Mouse (Mus musculus): ENCODE data around the gene Klf13.

Gene Klf13

DNA sequence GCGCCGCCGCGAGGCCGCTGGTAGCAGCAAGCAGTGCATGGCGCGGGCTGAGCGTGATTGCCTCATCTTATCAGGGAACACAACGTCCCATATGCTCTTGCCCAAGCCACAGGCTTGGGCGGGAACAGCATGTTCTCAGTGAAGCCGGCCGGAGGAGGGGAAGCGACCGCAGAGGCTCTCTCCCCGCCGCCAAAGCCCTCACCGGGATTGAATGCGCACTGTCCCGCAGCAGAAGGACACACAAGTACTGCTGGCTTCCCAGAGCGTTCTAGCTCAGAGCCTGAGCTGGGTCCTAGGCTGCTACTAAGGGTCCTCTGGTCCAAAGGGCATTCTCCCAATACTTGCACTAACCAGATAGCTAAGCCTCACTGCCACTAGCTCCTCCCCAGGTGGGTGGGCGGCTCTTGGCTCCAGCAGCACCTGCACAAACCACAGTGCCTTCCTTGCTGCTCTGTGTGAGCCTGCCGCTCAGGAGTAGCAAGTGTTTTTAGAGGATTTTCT is 41.7 kb downstream of the Klf13 start:
- H3K27me3 ChIP-seq (ENCODE audit: control insufficient read depth, insufficient read depth, low read length, poor library complexity, severe bottlenecking), result no peaks in the 10 kb centered on the region
- H3K36me3 ChIP-seq (ENCODE audit: control insufficient read depth, insufficient read depth, low read length, poor library complexity, severe bottlenecking), result no peaks in the 10 kb centered on the region
- DNase-seq (ENCODE audit: low read depth, low spot score), result peak; percentile 61

DNA sequence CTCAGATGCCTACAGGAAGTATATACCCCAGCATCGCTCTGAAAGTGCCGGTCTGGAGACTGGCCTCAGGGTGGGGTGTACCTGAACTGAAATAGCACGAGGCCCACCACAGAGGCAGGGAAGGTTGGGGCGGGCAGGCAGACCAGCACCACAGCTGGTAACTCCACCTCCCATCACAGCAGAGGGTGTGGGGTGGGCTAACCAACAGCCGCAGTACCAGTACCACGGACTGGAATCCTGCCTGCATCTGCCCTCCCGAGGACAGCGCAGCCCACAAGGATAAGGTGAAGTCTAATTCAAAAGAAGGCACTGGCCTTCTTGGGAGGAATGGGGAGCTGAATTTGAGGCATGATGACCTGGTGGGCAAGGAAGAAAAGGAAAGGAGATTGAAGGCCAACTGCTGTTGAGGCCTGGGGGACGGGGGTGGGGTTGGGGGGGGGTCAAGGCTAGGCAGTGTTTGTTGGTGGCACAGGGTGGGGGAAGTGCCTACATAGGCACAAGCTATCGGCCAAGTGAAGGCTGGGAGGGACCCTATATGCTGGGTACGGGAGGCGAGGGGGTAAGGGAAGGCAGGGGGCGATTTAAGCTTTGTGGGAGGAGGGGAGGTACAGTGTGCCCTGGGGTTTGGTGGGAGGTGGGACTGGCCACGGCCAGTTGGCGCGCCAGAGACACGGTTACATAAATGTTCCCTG is 42.3 kb downstream of the Klf13 start:
- no peak for DNase-seq (ENCODE audit: low read depth, low spot score)
- no peaks in the 10 kb centered on the region for H3K27me3 ChIP-seq (ENCODE audit: control insufficient read depth, insufficient read depth, low read length, poor library complexity, severe bottlenecking)
- H3K36me3 ChIP-seq (ENCODE audit: control insufficient read depth, insufficient read depth, low read length, poor library complexity, severe bottlenecking), result no peaks in the 10 kb centered on the region

DNA sequence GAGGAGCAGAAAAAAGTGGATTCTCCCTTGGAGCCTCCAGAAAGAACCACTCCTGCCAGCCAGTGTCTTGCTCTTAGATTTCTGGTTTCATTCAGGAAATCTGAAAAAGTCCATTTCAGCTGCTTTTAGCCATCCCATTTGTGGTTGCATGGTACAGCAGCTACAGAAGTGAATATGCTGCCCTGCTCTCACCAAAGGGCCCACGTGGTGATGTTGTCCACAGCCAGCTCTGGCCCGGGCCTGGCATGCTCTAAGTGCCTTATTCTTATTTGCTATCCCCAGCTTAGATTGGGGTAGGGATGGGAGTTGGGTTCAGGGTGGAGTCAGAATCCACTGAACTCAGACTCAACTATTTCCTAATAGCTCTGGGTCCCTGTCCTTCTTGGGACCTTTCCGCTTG is 43.5 kb downstream of the Klf13 start:
- DNase-seq (ENCODE audit: low read depth, low spot score), result peak; percentile 39
- Histone ChIP-seq H3K36me3 (ENCODE audit: control insufficient read depth, insufficient read depth, low read length, poor library complexity, severe bottlenecking) (peaks cover 5% of the 10 kb centered on the region), H3K27me3 (ENCODE audit: control insufficient read depth, insufficient read depth, low read length, poor library complexity, severe bottlenecking) (no peaks in the 10 kb centered on the region)

DNA sequence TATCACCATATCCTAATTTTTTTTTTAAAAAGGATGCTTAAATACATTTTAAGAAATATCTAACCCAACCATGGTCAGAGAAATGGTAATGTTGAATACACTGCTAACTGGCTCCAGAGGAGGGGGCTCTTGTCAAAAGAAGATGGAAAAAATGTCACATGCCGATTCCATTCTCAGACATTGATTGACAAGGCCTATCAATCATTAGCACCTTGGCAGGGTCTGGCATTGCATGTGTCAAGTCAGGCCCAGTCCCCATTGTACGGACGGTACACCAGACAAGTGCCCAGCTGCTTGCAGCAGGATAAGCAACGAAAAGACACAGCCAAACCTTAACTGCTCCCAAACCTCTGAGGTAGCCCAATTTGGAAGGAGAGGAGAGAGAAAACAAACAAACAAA is 44.1 kb downstream of the Klf13 start:
- Histone ChIP-seq H3K36me3 (ENCODE audit: control insufficient read depth, insufficient read depth, low read length, poor library complexity, severe bottlenecking) (peaks cover 8% of the 10 kb centered on the region), H3K27me3 (ENCODE audit: control insufficient read depth, insufficient read depth, low read length, poor library complexity, severe bottlenecking) (no peaks in the 10 kb centered on the region)
- no peak for DNase-seq (ENCODE audit: low read depth, low spot score)

DNA sequence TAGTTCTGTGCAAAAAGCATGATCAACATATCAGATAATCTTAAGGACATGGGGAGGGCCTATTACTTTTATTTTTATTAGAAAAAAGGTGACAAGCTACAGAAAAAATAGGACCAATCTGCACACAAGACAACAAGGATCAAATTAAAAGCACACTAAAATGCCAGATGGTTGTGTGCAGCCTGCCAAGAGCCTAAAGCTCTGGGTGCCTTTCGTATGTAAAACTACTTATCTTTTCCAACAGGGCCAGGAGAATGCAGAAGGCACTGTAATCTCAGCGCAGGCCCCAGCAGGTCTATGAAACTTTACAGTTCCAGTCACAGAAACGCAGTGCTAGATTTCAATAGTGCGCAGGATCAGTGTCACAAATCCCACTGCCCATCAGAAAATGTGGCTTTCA is 45.0 kb downstream of the Klf13 start:
- no peaks in the 10 kb centered on the region for H3K27me3 ChIP-seq (ENCODE audit: control insufficient read depth, insufficient read depth, low read length, poor library complexity, severe bottlenecking)
- peaks cover 12% of the 10 kb centered on the region for H3K36me3 ChIP-seq (ENCODE audit: control insufficient read depth, insufficient read depth, low read length, poor library complexity, severe bottlenecking)
- DNase-seq (ENCODE audit: low read depth, low spot score), result no peak

DNA sequence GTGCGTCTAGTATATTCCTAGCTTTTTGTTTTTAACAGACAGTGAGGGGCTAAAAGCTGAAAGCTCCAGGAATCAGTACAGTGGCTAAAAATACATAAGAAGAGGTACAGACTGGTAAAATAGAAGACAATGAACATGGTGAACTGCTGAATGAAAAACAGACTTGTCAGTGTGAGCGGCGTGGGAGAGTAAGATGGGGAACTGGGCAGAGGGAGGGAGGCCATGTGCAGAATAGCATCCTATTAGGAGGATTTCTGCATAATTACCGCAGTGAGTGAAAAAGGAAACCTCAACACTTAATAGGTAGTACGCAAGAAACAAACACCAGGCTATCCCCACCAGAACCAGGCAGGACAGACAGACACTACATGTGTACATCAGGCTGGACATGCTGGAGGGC is 45.5 kb downstream of the Klf13 start:
- peaks cover 12% of the 10 kb centered on the region for H3K36me3 ChIP-seq (ENCODE audit: control insufficient read depth, insufficient read depth, low read length, poor library complexity, severe bottlenecking)
- DNase-seq (ENCODE audit: low read depth, low spot score), result peak; percentile 27

DNA sequence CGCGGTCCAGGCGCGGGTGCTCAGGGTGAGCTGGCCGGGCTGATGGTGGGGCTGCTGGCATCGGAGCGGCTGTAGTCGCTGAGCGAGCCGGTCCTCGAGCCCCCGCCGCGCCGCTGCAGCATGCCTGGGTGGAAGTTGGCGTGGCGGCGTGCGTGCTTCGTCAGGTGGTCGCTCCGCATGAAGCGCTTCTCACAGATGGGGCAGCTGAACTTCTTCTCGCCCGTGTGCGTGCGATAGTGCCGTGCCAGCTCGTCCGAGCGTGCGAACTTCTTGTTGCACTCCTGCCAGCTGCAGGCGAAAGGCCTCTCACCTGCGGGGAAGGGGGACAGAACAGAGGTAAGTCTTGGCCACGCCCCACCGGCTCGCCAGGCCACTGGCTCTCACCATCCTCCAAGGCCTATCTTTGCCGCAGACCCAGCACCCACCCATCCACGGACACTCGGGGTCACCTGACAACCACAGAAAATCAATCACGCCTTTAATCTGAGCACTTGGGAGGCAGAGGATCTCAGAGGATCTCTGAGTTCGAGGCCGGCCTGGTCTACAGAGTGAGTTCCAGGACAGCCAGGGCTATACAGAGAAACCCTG is 47.1 kb downstream of the Klf13 start:
- DNase-seq (ENCODE audit: low read depth, low spot score), result peak; percentile 43
- Histone ChIP-seq H3K36me3 (ENCODE audit: control insufficient read depth, insufficient read depth, low read length, poor library complexity, severe bottlenecking) (peaks cover 13% of the 10 kb centered on the region), H3K27me3 (ENCODE audit: control insufficient read depth, insufficient read depth, low read length, poor library complexity, severe bottlenecking) (no peaks in the 10 kb centered on the region)

More for the DNA sequence above, 45.5 kb downstream of the Klf13 start:
- H3K27me3 ChIP-seq (ENCODE audit: control insufficient read depth, insufficient read depth, low read length, poor library complexity, severe bottlenecking), result no peaks in the 10 kb centered on the region

DNA sequence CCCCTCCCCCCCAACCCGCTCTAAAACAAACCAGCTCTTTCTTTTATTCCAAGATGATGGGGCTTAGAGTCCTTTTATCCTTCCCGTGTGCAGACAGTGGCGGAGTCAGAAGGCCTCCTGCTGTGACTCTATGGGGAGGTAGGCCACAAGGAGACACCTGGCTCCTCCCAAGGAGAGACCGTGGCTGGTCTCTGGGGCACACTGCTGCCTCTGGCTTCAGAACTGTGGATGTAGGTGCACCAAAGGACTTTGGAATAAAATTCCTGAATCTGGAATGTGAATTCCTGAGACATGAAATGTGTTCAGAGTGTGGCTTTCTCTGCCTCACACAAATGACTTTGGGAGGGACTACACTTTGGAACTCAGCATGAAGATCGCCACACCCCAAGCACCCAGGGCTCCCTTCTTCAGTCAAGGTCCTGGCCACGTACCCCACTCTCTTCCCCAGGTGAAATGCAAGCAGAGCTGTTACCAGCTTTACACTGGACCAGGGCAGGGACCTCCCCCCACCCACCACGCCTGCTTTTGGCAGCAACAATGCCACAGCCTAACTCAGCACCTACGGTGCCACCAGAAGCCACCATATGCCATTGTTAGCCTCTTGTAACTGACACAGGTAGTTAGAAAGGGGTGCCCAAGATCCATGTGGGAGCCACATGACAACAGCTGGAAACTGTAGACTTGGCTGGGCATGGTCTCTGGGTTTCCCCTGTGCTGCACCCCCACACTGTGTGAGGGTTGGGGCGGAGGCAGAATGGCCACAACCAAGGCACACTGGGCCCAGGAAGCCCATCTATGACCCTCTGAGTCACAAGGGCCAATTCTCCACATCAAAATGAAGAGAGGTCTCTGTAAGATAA is 49.4 kb downstream of the Klf13 start:
- no peak for DNase-seq (ENCODE audit: low read depth, low spot score)
- Histone ChIP-seq H3K36me3 (ENCODE audit: control insufficient read depth, insufficient read depth, low read length, poor library complexity, severe bottlenecking) (peaks cover 13% of the 10 kb centered on the region), H3K27me3 (ENCODE audit: control insufficient read depth, insufficient read depth, low read length, poor library complexity, severe bottlenecking) (no peaks in the 10 kb centered on the region)

DNA sequence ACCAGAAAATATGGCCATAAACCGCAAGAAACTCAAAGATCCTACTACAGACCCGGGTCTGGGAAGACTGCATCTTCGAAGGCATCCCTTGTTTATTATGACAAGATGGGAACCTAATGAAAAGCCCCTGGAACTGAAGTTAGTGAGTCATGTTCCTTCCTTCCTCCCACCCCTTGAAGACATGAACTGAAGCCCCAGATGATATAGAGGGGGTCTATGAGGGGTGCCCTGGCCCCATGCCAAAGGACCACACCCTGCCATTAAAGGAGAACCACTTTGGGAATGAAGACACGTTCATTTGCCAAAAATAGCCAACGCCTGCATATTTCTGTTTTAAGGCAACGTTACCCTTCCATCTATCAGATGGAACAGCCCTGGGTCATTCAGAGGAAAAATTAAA is 50.0 kb downstream of the Klf13 start:
- H3K27me3 ChIP-seq (ENCODE audit: control insufficient read depth, insufficient read depth, low read length, poor library complexity, severe bottlenecking), result no peaks in the 10 kb centered on the region
- peaks cover 13% of the 10 kb centered on the region for H3K36me3 ChIP-seq (ENCODE audit: control insufficient read depth, insufficient read depth, low read length, poor library complexity, severe bottlenecking)
- no peak for DNase-seq (ENCODE audit: low read depth, low spot score)

DNA sequence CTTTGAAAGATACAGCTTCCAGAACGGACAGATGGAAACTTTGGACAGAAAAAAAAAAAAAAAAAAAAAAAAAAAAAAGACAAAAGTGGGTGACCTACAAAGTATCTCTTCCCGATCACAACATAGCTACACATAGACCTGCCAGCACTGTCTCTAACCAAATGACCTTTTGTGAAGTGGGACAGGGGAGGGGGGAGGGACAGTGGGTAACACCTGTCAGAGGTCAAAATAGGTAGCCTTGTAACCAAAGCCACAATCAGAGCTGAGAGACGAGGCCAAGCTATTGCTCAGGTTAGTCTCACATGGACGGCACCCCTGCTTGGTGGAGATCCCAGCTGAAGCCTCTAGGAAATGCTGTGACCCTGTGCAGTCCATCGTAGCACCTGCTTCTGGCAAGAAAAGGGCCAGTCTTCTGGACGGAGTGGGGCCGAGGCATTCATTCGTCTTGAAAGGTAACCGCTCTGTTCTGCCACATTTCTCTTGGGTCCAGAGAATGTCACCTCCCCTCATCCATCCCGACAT is 51.1 kb downstream of the Klf13 start:
- no peak for DNase-seq (ENCODE audit: low read depth, low spot score)
- H3K27me3 ChIP-seq (ENCODE audit: control insufficient read depth, insufficient read depth, low read length, poor library complexity, severe bottlenecking), result no peaks in the 10 kb centered on the region
- H3K36me3 ChIP-seq (ENCODE audit: control insufficient read depth, insufficient read depth, low read length, poor library complexity, severe bottlenecking), result peaks cover 13% of the 10 kb centered on the region

DNA sequence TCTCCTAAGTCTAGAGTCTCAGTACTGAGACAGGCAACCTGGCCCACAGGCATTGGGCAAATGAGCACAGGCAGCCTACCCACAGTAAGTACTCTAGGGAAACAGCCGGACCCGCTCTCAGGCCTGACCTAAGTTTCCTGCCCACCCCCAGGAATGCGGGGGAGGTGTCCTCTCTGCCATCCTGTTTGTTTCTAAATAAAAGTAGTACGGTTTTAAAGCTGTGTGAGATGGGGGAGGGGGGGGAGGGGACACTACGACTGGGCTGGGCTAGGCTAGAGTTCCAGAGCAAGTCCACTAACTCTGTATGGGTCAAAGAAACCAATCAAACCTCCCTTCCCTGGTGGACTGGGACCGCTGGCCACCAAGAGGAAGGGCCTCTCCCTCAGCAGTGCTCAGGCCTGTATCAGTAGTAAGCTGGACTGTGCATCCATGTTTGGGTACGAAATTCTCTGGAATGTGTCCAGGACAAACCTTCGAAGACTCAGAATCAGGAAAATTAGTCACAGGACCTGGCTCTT is 51.6 kb downstream of the Klf13 start:
- no peak for DNase-seq (ENCODE audit: low read depth, low spot score)
- Histone ChIP-seq H3K27me3 (ENCODE audit: control insufficient read depth, insufficient read depth, low read length, poor library complexity, severe bottlenecking) (no peaks in the 10 kb centered on the region), H3K36me3 (ENCODE audit: control insufficient read depth, insufficient read depth, low read length, poor library complexity, severe bottlenecking) (peaks cover 13% of the 10 kb centered on the region)

DNA sequence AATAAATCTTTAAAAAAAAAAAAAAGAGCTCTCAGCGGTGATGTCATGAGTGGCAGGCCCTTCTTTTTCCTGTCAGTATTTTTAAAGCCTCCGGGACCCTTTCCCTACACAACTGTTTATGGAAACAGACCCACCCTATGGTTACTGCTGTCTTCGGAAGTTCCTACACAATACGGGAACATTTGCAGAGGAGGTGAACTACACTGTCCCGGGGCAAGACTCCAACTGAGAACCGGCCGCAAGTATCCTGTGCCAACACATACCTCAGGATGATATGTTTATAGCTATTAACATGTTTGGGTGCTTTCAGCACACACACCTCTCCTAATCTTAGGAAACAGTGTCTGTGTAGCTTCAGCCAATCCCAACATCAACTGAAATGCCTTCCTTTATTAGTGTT is 53.7 kb downstream of the Klf13 start:
- Histone ChIP-seq H3K27me3 (ENCODE audit: control insufficient read depth, insufficient read depth, low read length, poor library complexity, severe bottlenecking) (no peaks in the 10 kb centered on the region), H3K36me3 (ENCODE audit: control insufficient read depth, insufficient read depth, low read length, poor library complexity, severe bottlenecking) (peaks cover 8% of the 10 kb centered on the region)
- no peak for DNase-seq (ENCODE audit: low read depth, low spot score)

DNA sequence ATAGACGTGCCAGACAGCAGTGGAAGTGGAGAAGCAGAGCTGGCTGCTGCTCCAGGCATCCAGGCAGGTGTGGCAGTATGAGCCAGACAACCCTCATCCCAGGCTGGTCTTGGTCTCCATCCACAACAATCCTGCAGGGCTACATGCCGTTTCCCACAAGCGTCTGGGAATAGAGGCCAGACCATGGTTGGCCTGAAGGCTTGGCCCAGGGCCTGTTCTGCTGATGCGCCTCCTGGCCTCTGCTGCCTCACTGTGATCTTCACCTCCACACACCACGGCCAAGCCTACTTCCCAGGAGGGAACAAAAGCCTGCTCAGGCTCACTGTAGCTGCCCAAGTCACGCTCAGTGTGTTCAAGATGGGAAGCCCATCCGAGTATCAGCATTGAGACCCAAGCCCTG is 56.0 kb downstream of the Klf13 start:
- no peaks in the 10 kb centered on the region; the same call in 1 of the 2 replicates for H3K36me3 ChIP-seq (ENCODE audit: control insufficient read depth, insufficient read depth, low read length, poor library complexity, severe bottlenecking)
- no peaks in the 10 kb centered on the region for H3K27me3 ChIP-seq (ENCODE audit: control insufficient read depth, insufficient read depth, low read length, poor library complexity, severe bottlenecking)
- DNase-seq (ENCODE audit: low read depth, low spot score), result no peak

DNA sequence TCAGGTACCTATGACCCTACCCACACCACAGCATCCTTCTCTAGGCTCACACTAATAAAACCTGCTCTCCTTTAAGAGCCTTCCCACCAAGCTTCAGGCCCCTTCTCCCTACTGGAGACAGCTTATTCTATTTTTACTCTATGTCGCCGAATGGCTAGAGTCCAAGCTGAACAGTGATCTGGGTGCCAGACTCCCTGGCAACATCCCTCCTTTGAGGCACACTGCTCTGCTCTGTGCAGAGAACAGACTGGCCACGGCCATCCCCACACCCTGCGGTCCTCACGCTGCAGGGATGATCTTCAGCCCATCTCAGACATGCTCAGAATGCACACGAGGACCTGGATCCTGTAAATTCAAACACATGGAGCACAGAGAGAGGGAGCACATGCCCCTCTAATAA is 59.1 kb downstream of the Klf13 start:
- no peaks in the 10 kb centered on the region for H3K36me3 ChIP-seq (ENCODE audit: control insufficient read depth, insufficient read depth, low read length, poor library complexity, severe bottlenecking)
- DNase-seq (ENCODE audit: low read depth, low spot score), result no peak
- H3K27me3 ChIP-seq (ENCODE audit: control insufficient read depth, insufficient read depth, low read length, poor library complexity, severe bottlenecking), result no peaks in the 10 kb centered on the region

DNA sequence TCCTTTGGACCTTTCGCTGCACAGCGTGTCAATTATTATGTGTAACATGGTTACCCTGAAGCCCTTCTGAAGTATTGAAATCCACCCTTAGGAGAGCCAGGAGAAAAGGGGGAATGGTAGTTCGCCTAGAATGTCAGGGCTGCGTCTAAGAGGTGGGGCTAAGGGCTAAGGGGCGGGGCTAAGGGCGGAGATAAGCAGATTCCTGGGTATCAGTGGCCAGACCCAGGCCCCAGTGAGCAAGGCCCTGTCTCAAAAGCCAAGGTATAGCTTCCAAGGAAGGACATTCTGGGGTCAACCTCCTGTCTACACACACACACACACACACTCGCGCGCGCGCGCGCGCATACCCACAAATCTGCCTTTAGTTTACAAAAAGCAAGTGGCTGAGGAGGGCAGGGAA is 61.1 kb downstream of the Klf13 start:
- Histone ChIP-seq H3K27me3 (ENCODE audit: control insufficient read depth, insufficient read depth, low read length, poor library complexity, severe bottlenecking) (no peaks in the 10 kb centered on the region), H3K36me3 (ENCODE audit: control insufficient read depth, insufficient read depth, low read length, poor library complexity, severe bottlenecking) (no peaks in the 10 kb centered on the region)
- DNase-seq (ENCODE audit: low read depth, low spot score), result no peak

Measured in splenic B cell, adult 2 months (primary cell).